Mouse (Mus musculus): Measurements from ENCODE around the gene Sppl3.

- TF ChIP-seq CTCF (IDR thresholded peaks at IDR 0.05; ENCODE audit: control insufficient read depth, insufficient read depth, insufficient replicate concordance, low read depth, low read length): no peak
- no peak for TF ChIP-seq POLR2A (IDR thresholded peaks at IDR 0.05; ENCODE audit: control insufficient read depth, low read depth, low read length)
These were observed 41.2 kb upstream of the Sppl3 start for GRCm38 (mm10) chr5:114969609-114970215.
